Mouse (Mus musculus) kidney, postnatal 36 days (tissue): ENCODE measurements around the gene Rwdd2b.

ENCODE experiments used
- DNase-seq, 2 experiments: peaks; one replicate each; pipeline ENCODE4 v3.0.0; 2021 to 2022; ENCODE audit warnings: mixed read lengths in 2 of 2

Rwdd2b gene

GRCm38 (mm10) chr16:87440184-87440686 is at the start of gene Rwdd2b:
Rwdd2b (minus strand) TSS chr16:87440573.
- peak; percentile 95 to 97 for DNase-seq

DNA sequence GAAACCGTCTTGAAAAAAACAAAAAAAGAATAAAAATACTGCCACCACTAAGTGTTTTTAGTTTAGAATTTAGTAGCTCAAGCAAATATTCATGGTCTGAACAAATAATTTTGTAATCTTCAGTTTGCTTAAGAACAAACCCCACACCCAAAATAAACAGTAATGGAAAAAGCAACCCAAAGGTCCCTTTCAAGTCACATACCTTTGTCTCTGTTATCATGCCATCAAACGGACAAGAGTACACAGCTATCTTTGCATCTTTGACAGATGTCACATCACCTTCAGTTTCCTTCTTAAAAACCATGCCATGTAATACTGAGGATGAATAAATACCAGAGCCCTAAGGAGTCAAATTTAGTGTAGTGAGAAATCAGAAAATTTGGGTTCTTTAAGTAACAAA is 48.2 kb upstream of the Rwdd2b start:
- DNase-seq, result no peak

DNA sequence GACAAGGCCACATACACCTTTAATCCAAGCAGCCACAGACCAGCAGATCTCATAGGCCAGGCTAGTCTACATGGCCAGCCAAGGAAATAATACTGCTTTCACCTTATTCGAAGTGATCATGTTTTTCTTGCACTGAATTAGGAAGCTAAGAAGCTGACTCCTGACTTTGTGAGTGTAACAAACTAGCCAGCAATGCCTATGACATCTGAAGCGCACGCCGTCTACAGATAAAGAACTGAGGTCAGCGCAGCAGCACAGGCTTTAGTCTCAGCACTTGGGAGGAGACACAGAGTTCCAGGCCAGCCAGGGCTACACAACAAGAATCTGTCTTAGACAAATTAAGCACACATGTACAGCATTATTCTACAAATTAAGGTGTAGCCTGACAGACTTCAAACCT is 46.4 kb upstream of the Rwdd2b start:
- no peak for DNase-seq

GRCm38 (mm10) chr16:87484367-87484766 is 44.0 kb upstream of the Rwdd2b start:
- DNase-seq, result no peak

DNA sequence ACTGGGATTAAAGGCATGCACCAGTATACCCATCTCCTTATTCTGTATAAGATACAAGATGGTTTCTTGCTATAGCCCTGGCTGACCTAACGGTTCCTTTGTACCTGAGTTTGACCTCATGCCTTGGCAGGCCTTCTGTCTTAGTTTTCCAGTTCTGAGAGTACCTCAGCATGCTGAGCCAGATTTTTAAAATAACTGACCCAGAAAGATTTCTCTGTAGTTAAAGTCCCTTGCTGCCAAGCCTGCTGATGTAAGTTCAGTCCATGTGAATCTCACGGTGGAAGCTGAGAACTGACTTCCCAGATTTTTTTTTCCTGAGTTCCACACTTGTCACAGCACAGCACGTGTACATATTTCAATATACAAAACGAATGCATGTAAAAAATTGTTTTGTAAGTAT is 30.2 kb upstream of the Rwdd2b start:
- no peak for DNase-seq

DNA sequence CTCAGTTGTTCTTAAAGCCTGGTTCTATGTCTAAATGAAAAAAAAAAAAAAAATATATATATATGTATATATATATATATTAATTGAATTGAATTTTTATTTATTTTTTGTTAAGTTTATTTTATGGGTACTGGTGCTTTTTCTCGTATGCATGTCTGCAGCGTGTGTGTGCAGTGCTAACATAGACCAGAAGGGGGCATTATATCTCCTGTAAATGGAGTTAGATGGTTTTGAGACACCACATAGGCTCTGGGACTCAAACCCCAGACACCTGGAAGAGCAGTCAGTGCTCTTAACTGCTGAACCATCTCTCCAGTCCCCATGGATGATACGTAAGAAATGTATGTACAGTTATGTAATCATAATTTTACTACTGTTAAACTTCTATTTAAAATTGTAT is 18.4 kb upstream of the Rwdd2b start:
- no peak for DNase-seq

GRCm38 (mm10) chr16:87455180-87455611 is 14.8 kb upstream of the Rwdd2b start:
- peak in 1 of 2 experiments; percentile 7 for DNase-seq

DNA sequence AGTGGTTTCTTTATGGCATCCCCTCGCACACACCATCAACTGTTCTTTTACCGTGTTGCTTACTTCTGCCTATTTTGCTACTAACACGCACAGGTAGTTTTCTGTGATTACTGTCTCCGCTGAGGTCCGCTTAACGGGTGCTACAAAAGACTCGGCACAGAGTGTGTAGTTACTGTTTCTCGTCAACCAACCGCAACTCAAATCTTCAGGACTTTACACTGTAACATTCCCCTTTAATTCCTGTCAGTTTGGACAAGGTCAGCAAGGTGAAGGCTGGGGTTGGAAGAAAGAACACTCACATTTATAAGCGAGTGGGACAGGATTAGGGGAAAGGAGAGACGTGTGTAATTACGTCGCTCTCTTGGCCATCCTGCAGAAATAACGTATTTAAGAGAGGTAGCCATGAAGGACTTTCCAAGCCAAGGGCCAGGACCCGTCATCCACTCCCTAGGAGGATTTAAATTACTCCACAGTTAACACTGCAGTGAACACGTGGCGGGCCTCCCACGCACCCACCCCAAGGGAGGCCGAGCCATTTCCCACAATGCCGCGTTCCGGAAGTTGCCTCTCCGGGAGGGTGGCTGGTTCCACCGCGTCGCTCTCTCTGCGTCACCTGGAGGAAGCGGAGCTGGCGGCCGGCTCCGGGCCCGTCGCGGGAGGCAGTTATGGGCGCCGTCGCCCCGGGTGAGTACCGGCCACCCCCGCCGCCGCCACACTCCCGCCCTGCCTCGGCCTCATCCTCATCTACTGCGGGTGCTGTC is 14.2 kb upstream of the Rwdd2b start, which contains the start of gene Usp16:
TSS of gene Usp16 (plus strand) at position 285 of the 761 bp plus-strand sequence.
- DNase-seq, result peak; percentile 93 to 95

DNA sequence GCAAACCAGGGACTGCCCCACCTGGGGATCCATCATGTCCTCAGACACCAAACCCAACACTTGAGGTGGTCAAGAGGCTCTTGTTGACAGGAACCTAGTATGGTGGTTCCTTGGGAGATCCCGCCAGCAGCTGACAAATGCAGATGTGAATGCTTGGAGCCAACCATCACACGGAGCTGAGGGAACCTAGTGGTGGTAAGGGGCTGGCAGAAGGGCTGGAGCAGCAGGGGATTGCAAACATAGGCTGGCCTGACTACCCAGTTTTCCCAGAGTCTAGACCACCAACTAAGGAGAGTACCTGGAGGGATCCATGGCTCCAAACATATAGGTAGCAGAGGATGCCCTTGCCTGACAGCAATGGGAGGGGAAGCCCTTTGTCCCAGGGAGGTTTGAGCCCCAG is 12.9 kb upstream of the Rwdd2b start:
- DNase-seq, result no peak

GRCm38 (mm10) chr16:87445528-87445927 is 5.2 kb upstream of the Rwdd2b start:
- no peak for DNase-seq

- no peak for DNase-seq
These were observed 4.7 kb upstream of the Rwdd2b start for GRCm38 (mm10) chr16:87445110-87445509.

GRCm38 (mm10) chr16:87444071-87444470 is 3.7 kb upstream of the Rwdd2b start:
- no peak for DNase-seq

GRCm38 (mm10) chr16:87443245-87443644 is 2.9 kb upstream of the Rwdd2b start:
- DNase-seq, result no peak

DNA sequence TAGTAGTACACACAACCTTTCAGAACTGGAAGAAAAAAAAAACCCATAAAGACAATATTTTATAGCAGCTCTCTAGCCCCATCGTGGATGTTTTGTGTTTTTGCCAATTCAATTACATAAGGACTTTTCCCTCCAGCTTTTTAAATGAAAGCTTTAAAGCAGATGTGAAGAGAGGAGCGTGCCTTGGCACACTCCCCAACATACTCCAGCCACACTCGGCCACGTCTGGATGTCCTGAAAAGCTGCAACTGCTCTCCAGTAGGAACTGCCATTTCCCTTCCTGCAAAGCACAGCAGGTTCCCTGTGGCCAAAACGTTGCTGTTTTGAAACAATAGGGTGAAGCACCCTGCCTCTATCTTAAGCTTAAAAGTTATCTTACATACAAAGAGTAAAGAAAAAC is 1.9 kb upstream of the Rwdd2b start:
- no peak for DNase-seq

DNA sequence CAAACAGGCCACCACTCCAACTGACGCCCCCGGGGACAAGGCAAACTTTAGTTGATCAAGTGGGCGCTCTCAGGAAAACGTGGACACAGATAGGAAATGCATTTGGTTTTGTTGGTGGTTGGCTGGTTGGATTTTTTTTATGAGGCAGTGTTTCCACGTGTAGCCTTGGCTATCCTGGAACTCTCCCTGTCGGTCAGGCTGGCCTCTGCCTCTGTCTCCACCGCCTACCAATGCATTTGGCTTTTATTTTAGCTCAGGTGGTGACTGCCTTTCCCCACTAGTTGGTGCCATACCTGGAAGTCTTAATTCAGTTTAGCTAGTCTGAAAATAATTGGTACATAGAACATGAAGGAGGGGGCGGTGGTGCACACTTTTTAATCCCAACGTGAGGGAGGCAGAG is 716 bp upstream of the Rwdd2b start:
- DNase-seq, result peak; percentile 47 to 51

- no peak for DNase-seq
These were observed 1.7 kb downstream of the Rwdd2b start for GRCm38 (mm10) chr16:87438697-87439096.

GRCm38 (mm10) chr16:87437096-87437495 is 3.3 kb downstream of the Rwdd2b start:
- no peak for DNase-seq

DNA sequence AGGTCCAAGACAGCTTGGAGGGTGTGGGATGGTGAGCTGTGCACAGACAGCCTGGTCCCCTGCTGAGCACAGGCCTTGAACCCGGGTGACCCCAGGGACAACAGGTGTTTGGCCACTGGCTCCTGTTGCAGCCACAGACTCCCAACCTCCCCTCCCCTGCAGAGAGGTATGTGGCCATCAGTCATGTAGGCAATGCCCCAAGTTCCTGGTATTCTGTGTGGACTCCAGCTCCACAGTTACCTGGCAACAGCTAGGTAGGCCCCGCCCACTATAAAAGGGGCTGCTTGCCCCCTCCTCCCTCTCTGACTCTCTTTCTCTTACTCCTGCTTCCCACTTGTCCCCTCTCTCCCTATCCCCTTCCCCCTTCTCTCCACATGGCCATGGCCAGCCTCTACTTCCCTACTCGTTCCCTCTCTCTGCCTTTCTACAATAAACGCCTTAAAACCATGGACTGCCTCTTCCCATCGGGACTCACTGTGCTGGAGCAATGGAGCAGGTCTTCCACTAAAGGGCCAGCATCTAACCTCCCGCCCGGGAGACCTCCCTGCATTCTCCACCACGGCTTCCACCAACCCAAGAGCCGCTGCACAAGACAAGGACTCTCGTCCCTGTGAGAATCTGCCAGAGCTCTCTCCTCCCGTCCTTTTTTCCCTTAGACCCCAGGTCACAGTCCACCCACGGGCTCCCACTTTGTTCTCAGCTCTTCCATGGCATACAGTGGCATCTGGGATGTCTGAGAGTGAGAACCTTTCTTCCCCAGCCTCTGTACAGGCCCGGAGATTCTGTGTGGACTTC is 4.8 kb downstream of the Rwdd2b start:
- DNase-seq, result peak; percentile 18 to 44

GRCm38 (mm10) chr16:87434946-87435345 is 5.4 kb downstream of the Rwdd2b start:
- DNase-seq, result peak; percentile 56 to 66

DNA sequence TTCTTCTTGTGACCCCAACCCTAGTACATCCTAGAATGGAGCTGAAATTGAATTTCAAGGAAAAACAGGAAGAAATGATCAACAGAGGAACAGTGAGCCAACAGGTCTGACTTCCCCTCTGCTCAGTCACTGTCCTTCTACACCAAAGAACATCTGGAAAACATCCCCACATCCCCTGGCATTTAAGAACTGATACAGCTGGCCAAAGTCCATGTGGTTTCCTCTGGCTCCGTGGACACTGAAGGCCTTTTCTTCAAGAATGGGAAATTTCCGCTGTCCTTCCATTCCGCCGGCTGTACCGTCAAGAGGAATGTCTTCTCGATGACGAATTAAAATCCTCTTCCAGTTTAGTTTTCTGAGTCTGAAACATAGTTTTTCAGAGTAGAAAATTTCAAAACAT is 6.1 kb downstream of the Rwdd2b start:
- no peak for DNase-seq

DNA sequence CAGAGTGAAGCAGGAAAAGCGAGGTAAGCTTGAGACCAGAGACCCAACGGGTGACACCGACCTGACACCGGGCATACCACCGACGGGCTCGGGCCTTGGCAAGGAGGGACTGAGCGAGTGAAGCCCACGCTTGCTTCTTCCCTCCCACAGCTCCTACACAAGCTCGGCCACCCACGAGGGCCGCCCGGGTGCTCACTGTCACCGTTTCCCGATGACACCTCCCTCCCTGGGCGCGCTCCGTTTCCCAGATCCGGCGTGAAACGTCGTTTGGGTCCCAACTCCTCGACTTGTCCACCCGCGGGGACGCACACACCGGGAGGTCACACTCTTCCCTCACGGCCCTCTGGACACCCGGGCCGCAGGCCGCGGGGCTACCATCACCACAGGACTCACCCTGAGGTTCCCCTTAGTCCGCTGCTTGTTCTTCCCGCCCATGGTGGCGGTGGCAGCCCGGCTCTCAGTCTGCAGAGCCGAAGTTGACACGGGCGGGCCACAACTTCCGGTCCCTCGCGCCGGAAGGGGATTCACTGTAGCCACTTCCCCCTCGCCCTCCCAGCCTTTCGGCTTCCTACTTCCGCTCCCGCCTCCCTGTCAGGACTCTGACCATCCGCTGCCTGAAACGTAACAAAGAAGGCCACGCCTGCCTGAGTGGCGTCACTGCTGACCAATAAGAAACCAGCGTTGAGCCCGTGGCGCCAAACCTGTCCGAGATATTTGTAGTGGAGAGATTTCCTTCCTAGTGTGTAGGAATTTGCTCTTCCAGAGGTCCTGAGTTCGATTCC is 8.1 kb downstream of the Rwdd2b start, which contains the start of gene Ltn1:
TSS of gene Ltn1 (minus strand) at position 580 of the 782 bp plus-strand sequence.
- peak; percentile 99 for DNase-seq

DNA sequence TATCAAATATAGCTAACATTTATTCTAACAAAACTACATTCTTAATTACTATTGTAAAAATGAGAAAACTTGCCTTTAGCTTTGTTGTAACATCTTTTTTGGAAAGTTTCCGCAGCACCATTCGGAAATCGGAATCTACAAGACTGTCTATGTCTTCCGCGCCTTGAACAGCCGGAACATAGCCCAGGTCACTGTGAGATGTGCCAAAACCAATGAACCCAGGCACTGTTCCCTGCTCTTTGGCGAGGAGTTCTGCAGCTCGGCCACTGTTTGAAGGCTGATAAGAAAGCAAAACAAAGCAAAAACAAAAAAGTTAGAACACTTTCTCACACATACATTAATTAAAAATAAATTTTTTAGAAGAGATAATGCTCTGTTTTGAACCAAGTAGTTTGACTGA is 12.9 kb downstream of the Rwdd2b start:
- DNase-seq, result no peak

DNA sequence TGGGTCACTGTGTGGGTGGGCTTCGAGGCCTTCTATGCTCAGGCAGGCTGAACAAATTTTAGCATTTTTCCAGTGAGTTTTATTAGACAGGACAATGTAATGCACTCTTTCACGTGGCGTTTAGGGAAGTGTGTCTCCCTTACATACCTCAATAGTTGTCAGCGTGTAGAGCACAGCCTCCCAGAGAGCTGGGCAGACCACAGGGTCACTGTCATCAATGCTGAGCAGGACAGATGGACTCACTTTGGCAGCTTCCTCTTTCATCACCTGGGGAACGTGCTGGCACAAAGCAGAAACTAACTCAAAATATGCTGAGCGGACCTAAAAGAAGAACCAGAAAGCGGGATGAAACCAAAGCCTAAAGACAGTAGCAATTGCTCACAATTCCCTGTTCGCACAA is 19.7 kb downstream of the Rwdd2b start:
- DNase-seq, result no peak
